Mouse (Mus musculus): ENCODE results near the gene Slco1c1.

DNA sequence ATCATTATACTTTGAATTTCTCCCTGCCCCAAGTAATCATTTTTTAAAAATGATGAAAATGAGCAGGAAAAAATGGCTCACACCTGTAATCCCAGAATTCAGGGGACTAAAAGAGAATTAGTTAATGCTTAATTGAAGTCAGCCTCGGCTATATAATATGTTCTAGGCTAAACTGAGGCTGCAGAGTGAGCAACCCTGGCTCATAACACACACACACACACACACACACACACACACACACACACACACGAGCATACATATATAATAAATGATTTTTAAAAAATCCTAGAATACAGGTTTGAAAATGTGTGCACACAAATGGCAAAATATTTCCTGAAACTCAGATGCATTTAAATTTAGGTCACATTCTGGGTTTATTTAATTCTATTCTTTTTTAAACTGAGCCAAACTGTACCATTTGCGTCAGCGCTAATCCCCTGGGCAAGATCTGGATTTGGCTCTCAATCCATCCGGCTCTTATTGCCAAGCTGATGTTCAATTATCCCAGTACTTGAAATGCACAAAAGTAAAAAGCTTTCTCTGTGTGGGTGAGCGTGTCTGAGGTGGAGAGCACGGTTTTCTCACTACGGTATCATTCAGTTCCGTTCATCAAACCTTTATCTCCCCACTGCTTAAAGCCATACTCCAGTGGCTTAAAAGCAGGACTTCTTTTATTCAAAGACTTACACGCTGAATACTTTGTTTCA is 43.8 kb downstream of the Slco1c1 start:
- TF ChIP-seq CTCF (IDR thresholded peaks at IDR 0.05; ENCODE audit: low read depth, low read length) (no peak), POLR2A (IDR thresholded peaks at IDR 0.05; ENCODE audit: insufficient read depth, low read length) (no peak), EP300 (IDR thresholded peaks at IDR 0.05; ENCODE audit: insufficient read depth, low read depth, low read length) (no peak)

Data from ES-Bruce4 (cell line).